Mouse (Mus musculus) stomach, embryonic 16.5 days (tissue): ENCODE measurements around the gene Pld6. TPM values are rescaled to one million over a fixed set of nuclear protein-coding genes. Genes with fewer than 3 reads are reported as not detected.
A peak's percentile ranks its signal among the peaks of the same experiment; 100 is the strongest.
"Not testable (repeated sequence)": the region's sequence is repeated elsewhere in the genome, so short reads cannot be mapped to it uniquely, and the experiment has no call there.

ENCODE experiments used
- ATAC-seq: fragments of 200-750 bp; cut with Nextera tagmentation; 2 replicates; pipeline ENCODE4 v1.8.0; 2017; ENCODE audit warnings: moderate number of reproducible peaks, moderate TSS enrichment; ENCODE audit not compliant: insufficient read depth, low FRiP score
- H3K27ac ChIP-seq: fragments of 300-500 bp; sonication (generic); 2 replicates; pipeline ENCODE4 v1.5.1; 2014; ENCODE audit warnings: low read length
- H3K27me3 ChIP-seq: fragments of 300-500 bp; sonication (generic); 2 replicates; pipeline ENCODE4 v1.6.1; 2014; ENCODE audit warnings: low read length, control low read depth, mixed read lengths; ENCODE audit not compliant: control insufficient read depth, insufficient read depth
- H3K36me3 ChIP-seq: fragments of 300-500 bp; sonication (generic); 2 replicates; pipeline ENCODE4 v1.6.1; 2014; ENCODE audit warnings: low read length; ENCODE audit not compliant: control insufficient read depth, insufficient read depth
- H3K4me1 ChIP-seq: fragments of 300-500 bp; sonication (generic); 2 replicates; pipeline ENCODE4 v1.6.1; 2014; ENCODE audit warnings: low read length, control low read depth, mixed read lengths; ENCODE audit not compliant: control insufficient read depth, insufficient read depth
- H3K4me2 ChIP-seq: fragments of 300-500 bp; sonication (generic); 2 replicates; pipeline ENCODE4 v1.6.1; 2014; ENCODE audit warnings: low read depth, low read length, mixed read lengths
- H3K4me3 ChIP-seq: fragments of 300-500 bp; sonication (generic); replicated peaks from 2 replicates; pipeline ENCODE4 v1.5.1; 2014; ENCODE audit warnings: mild to moderate bottlenecking, low read length
- H3K9ac ChIP-seq: fragments of 300-500 bp; sonication (generic); 2 replicates; pipeline ENCODE4 v1.6.1; 2014; ENCODE audit warnings: low read length
- H3K9me3 ChIP-seq: fragments of 300-500 bp; sonication (generic); replicated peaks from 2 replicates; pipeline ENCODE4 v1.6.1; 2016; ENCODE audit warnings: low read length, control low read depth; ENCODE audit not compliant: control insufficient read depth
- WGBS: fragments of 180-500 bp; shearing (Covaris S2); extraction: QIAGEN DNeasy Blood & Tissue Kit; methylation state at CpG from one replicate; pipeline ENCODE4 v1.1.7; 2014; 5-methylcytosine and 5-hydroxymethylcytosine counted together
- polyA plus RNA-seq: library from polyadenylated mRNA; unstranded; fragments of >200 nt; fragmentation: Nextera tagmentation; extraction: Ambion mirVana; gene quantifications from 2 replicates; pipeline ENCODE4 v1.2.1, GENCODE M21; 2015

Gene Pld6
- polyA plus RNA-seq, 1 experiment from 2014 or later = 6.0 TPM

DNA sequence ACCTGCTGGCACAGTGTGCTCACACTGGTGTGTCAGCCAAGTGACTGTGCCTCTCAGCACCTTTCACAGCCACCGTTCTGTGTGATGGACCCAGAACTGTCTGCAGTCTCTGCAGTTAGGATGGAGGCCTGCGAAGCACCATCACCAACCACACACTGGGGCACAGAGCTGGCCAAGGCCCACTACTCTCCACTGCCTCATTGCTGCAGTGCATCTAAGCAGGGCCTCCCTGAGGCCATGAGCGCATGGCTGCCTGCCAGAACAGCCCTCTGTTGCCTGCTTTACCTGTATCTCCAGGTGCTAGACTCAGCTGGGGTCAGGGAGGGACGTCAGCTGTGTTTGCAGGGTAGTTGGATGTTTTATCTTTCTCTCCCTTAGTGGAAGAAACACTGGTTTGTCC, 43.1 kb downstream of the Pld6 start:
- WGBS = 88% methylated on average over 4 of the region's 4 CpGs
- no peaks in the 10 kb centered on the region for H3K4me1 ChIP-seq
- ATAC-seq = no peak
- H3K9me3 ChIP-seq = no peaks in the 10 kb centered on the region
- no peak overlapping the region for H3K27ac ChIP-seq
- no peak overlapping the region for H3K4me3 ChIP-seq
- H3K36me3 ChIP-seq = peaks cover 7% of the 10 kb centered on the region; the same call in 1 of the 2 replicates
- no peak overlapping the region for H3K4me2 ChIP-seq
- no peak overlapping the region for H3K9ac ChIP-seq
- no peaks in the 10 kb centered on the region for H3K27me3 ChIP-seq

DNA sequence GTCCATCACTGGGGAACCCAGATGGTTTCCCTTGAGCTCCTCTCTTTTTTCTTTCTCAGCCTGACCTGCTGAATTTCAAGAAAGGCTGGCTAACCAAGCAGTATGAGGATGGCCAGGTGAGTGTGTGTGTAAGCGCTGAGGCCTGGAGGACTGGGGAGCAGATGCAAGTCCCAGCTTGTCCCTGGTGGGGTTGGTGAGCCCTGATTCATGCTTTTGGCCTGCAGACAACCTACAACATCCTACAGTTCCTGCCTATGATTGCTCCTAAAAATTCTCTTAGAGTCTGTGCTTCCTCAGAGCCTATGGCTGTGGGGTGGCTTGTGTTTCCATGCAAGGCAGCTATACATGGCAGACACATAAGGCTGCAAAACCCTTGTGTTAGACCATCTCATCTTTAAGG, 43.7 kb downstream of the Pld6 start:
- WGBS = 96% methylated on average over 1 of the region's 1 CpGs
- peaks cover 8% of the 10 kb centered on the region; the same call in 1 of the 2 replicates for H3K36me3 ChIP-seq

DNA sequence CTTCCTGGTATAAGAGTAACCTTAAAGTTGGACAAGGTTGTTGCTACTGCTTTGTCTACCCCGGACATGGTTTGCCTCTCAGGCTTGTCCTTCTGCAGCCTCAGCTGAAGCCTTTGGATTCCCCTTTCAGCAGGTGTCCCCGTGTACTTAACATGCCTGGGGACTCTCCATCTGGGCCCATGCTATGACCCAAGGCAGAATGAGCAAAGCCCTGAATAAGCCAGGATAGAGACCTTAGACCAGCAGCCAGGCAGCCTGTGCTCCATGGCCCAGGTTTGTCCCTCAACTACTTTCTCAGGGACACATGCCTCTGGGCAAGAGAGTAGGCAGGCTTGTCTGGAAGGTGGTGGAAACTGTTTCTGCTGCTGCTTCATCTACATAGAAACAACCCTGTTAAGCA, 44.1 kb downstream of the Pld6 start:
- Histone ChIP-seq H3K4me1 (no peaks in the 10 kb centered on the region), H3K27ac (0 out of 2 replicates have a peak overlapping the region, but pooled peaks have one; percentile 7), H3K9ac (no peak overlapping the region), H3K4me3 (no peak overlapping the region), H3K27me3 (no peaks in the 10 kb centered on the region), H3K36me3 (peaks cover 12% of the 10 kb centered on the region; the same call in 1 of the 2 replicates), H3K9me3 (no peaks in the 10 kb centered on the region), H3K4me2 (no peak overlapping the region)
- no peak for ATAC-seq
- 93% methylated on average over 2 of the region's 2 CpGs for WGBS

More for the DNA sequence above, 43.7 kb downstream of the Pld6 start:
- no peaks in the 10 kb centered on the region for H3K4me1 ChIP-seq
- no peaks in the 10 kb centered on the region for H3K27me3 ChIP-seq
- no peak overlapping the region for H3K4me3 ChIP-seq
- no peak overlapping the region; the same call in 1 of the 2 replicates for H3K27ac ChIP-seq
- no peak for ATAC-seq
- no peaks in the 10 kb centered on the region for H3K9me3 ChIP-seq
- H3K4me2 ChIP-seq = no peak overlapping the region
- no peak overlapping the region for H3K9ac ChIP-seq

DNA sequence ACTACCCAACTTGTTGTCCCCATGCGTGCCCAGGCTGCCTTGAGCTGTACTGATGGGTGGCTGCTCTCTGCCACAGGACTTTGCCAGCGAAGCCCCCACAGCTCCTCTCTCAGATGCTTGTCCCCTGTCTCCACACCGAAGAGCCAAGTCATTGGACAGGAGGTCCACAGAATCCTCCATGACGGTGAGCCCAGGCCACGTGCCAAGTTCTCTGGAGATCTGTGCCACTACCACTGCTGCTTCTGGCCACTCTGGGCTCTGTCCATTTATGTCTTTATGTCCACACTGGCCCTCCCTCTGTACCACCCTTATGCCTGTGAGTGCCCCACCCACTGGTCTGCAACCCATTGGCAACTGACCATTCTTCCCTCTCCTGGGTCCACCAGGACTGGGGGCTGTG, 45.5 kb downstream of the Pld6 start:
- Histone ChIP-seq H3K4me1 (no peaks in the 10 kb centered on the region), H3K36me3 (peaks cover 12% of the 10 kb centered on the region; the same call in 1 of the 2 replicates), H3K27me3 (no peaks in the 10 kb centered on the region), H3K9me3 (no peaks in the 10 kb centered on the region), H3K4me2 (no peak overlapping the region), H3K9ac (no peak overlapping the region), H3K27ac (no peak overlapping the region), H3K4me3 (no peak overlapping the region)
- WGBS = 93% methylated on average over 5 of the region's 5 CpGs
- ATAC-seq = no peak

DNA sequence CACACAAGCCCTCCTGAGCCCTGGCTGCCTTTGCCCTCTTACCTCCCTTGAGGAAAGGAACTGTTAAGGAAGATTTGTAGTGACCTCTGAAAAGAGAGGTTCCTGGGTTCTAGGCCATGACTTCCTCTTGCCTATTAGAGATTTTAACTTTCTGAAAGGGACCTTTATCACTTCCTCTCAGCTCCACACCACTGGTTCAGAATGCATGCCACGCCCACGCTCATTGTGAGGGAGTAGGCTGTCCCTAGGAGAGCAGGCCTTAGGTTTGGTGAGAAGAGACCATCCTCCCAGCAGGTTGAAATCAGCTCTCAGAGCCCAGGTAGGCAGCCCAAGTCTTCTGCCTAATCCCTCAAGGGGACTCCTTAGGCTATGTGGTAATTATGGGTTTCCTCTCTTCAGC, 47.4 kb downstream of the Pld6 start:
- no peak overlapping the region for H3K4me3 ChIP-seq
- WGBS = 85% methylated on average over 2 of the region's 2 CpGs

DNA sequence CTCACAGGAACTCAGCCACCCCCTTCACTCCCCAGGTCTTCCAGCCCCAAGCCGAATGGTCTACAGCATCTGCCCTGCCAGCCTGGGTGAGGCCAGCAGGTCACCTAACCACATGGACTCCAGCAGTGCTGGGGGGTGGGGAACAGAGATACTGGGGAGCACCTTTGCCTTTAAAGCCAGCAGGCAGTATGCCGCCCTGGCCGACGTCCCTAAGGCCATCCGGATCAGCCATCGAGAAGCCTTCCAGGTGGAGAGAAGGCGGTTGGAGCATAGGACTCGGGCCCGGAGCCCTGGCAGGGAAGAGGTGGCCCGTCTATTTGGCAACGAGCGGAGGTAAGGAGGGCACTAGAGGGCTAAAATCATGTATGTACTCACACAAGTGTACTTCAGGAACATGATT, 50.2 kb downstream of the Pld6 start:
- H3K9ac ChIP-seq = no peak overlapping the region
- peaks cover 2% of the 10 kb centered on the region; the same call in 1 of the 2 replicates for H3K4me1 ChIP-seq
- peaks cover 8% of the 10 kb centered on the region; the same call in 1 of the 2 replicates for H3K36me3 ChIP-seq
- no peaks in the 10 kb centered on the region for H3K27me3 ChIP-seq
- H3K9me3 ChIP-seq = no peaks in the 10 kb centered on the region
- 93% methylated on average over 12 of the region's 12 CpGs for WGBS
- H3K4me3 ChIP-seq = no peak overlapping the region
- no peak for ATAC-seq
- no peak overlapping the region for H3K4me2 ChIP-seq
- no peak overlapping the region for H3K27ac ChIP-seq

More for the DNA sequence above, 47.4 kb downstream of the Pld6 start:
- Histone ChIP-seq H3K9me3 (no peaks in the 10 kb centered on the region), H3K27ac (no peak overlapping the region), H3K9ac (no peak overlapping the region), H3K4me2 (no peak overlapping the region), H3K27me3 (no peaks in the 10 kb centered on the region), H3K4me1 (no peaks in the 10 kb centered on the region), H3K36me3 (peaks cover 8% of the 10 kb centered on the region; the same call in 1 of the 2 replicates)
- ATAC-seq = no peak

DNA sequence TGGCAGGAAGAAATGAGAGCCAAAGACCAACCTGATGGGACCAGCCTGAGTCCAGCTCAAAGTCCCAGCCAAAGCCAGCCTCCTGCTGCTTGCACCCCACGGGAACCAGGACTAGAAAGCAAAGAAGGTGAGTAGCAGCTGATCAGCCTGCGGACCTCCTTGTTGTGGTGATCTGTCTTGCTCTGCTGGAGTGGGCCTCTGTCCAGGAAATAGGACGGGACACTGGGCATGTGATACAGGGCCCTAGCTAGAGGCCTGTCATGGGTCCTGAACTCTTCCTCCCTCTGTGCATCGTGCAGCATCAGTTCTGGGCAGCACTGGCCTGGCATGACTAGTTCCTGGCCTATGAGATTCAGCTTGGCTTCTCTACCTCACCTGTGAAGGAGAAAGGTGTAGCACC, 51.5 kb downstream of the Pld6 start:
- H3K4me1 ChIP-seq = peaks cover 15% of the 10 kb centered on the region; the same call in 1 of the 2 replicates
- not testable (repeated sequence) for H3K27ac ChIP-seq, H3K4me3 ChIP-seq, ATAC-seq, H3K36me3 ChIP-seq, H3K9me3 ChIP-seq, H3K9ac ChIP-seq, H3K4me2 ChIP-seq, H3K27me3 ChIP-seq
- WGBS = 85% methylated on average over 4 of the region's 4 CpGs

DNA sequence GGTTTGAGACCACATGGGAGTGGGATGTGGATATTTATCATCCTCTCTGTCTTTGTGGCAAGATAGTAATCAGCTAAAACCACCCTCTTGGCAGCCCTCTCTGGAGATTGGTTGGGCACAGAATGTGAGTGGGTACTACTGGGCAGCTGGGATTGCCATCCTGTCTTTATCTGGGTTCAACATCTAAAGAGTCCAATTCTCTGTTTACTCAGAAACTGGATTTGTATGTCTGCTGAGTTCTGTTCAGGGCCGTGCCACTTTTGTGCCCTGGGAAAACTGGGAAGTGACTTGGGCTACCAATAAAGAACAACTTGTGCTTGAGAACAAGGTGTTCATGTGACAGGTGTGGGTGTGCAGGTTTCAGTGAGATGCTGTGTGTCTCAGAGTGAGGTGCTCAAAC, 53.1 kb downstream of the Pld6 start:
- H3K27ac ChIP-seq = no peak overlapping the region
- H3K4me3 ChIP-seq = no peak overlapping the region
- H3K9ac ChIP-seq = no peak overlapping the region
- 0 out of 2 replicates have a peak, but pooled peaks cover 5% of the 10 kb centered on the region for H3K36me3 ChIP-seq
- H3K9me3 ChIP-seq = no peaks in the 10 kb centered on the region
- H3K4me2 ChIP-seq = no peak overlapping the region
- H3K27me3 ChIP-seq = no peaks in the 10 kb centered on the region
- 58% methylated on average over 1 of the region's 1 CpGs for whole genome bisulfite sequencing
- peaks cover 16% of the 10 kb centered on the region; the same call in 1 of the 2 replicates for H3K4me1 ChIP-seq
- ATAC-seq = no peak
